17 mouse cellular contexts compared by ENCODE assay signal in the genomic region with DNA sequence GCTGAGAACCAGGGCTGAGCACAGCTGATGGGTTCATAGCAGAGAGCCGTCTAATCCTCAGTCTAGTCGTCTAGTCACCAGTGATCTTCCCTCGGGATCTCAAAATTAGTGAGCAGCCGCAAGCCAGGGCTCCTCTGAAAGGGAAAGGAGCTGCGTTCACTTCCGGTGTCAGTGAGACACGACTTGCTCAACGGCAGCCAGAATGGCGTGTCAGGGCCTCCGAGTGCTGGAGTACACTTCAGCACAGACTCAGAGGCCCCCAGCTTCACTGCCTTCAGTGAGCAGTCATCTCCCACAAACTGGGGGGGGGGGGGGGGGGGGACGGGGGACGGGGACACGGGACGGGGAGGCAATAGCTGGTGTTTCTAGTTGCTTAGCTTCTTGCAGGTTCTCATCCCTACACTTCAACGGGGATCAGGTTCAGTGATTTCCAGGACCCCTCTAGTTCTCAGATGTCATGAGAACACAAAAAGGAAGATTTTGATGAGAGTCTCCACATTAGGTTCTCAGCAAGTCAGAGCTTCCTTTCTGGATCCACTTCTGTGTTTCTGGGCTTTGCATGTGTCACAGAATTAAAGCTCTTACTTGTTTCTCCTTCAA.
DNase-seq lines count a peak whose midpoint lies in the region; ATAC-seq lines count a peak whose summit lies in the region.
"Had no signal": no experiment of that assay in that cellular context is flagged by ENCODE, and none has a peak within 500 bp of the region (broad histone marks: within the 10 kb centered on the region; RNA-seq: fewer than 3 reads in every experiment).

No protein-coding gene starts in this region.

- H3K4me2 ChIP-seq in midbrain, embryonic 16.5 days (ENCODE audit: low read length): no peak overlapping the region
- H3K4me2 ChIP-seq: heart, embryonic 13.5 days; limb, embryonic 13.5 days had no signal

- no peaks in the 10 kb centered on the region; the same call in 1 of the 2 replicates for H3K9me3 ChIP-seq in midbrain, embryonic 16.5 days (replicated peaks; ENCODE audit: control insufficient read depth, low read length, poor library complexity, severe bottlenecking)
- H3K9me3 ChIP-seq: limb, embryonic 13.5 days had no signal

- ATAC-seq in midbrain, embryonic 16.5 days: no peak
- ATAC-seq in megakaryocyte progenitor cell, adult 5-6 weeks (replicated peaks; ENCODE audit: poor library complexity): no peak
- ATAC-seq: Patski had no signal

- intact Hi-C loops in left cerebral cortex, postnatal 4 days (cut with DNase I): no loop called here
- intact Hi-C loops in left cerebral cortex, postnatal 10 days (cut with DNase I): no loop called here

- no peaks in the 10 kb centered on the region for H3K27me3 ChIP-seq in midbrain, embryonic 16.5 days (ENCODE audit: control insufficient read depth, insufficient read depth, low read depth, low read length)
- H3K27me3 ChIP-seq: heart, embryonic 13.5 days; limb, embryonic 13.5 days; Patski had no signal

- H3K27ac ChIP-seq in midbrain, embryonic 16.5 days (ENCODE audit: low read length): peak overlapping the region; percentile 73; the same call in 1 of the 2 replicates
- H3K27ac ChIP-seq: heart, embryonic 13.5 days; limb, embryonic 13.5 days; macrophage had no signal

- H3K4me3 ChIP-seq in midbrain, embryonic 16.5 days (ENCODE audit: low read depth, low read length): no peak overlapping the region
- H3K4me3 ChIP-seq: erythroblast, embryonic 14.5 days; heart, embryonic 13.5 days; limb, embryonic 13.5 days; myocyte had no signal

- no peak overlapping the region for H3K9ac ChIP-seq in midbrain, embryonic 16.5 days (ENCODE audit: low read depth, low read length)
- H3K9ac ChIP-seq: heart, embryonic 13.5 days; limb, embryonic 13.5 days had no signal

- peak; percentile 4 for DNase-seq in embryo, embryonic 11 days
- no peak for DNase-seq in embryo, embryonic 10.5 days (ENCODE audit: low spot score)
- peak; percentile 5 for DNase-seq in left cerebral cortex, postnatal 4 days
- no peak for DNase-seq in left cerebral cortex, postnatal 10 days (ENCODE audit: extremely low spot score in 1 of 2, low spot score in 2 of 2)
- peak; percentile 11 to 18 for DNase-seq in spleen, postnatal 36 days (ENCODE audit: low spot score in 2 of 2)
- DNase-seq in thymus, postnatal 25 days: no peak
- DNase-seq: cerebellum, adult 9-10 months; lung, adult 18-20 months; thymus, adult 2 months had no signal

- WGBS in midbrain, embryonic 16.5 days: 67% methylated on average over 11 of the region's 15 CpGs

- H3K36me3 ChIP-seq in midbrain, embryonic 16.5 days (ENCODE audit: control insufficient read depth, insufficient read depth, low read length): no peaks in the 10 kb centered on the region
- H3K36me3 ChIP-seq: heart, embryonic 13.5 days; limb, embryonic 13.5 days had no signal

- peaks cover 11% of the 10 kb centered on the region for H3K4me1 ChIP-seq in midbrain, embryonic 16.5 days (ENCODE audit: control insufficient read depth, insufficient read depth, low read length)
- H3K4me1 ChIP-seq: heart, embryonic 13.5 days; limb, embryonic 13.5 days had no signal

Comparison
In these comparisons a context has a peak if more than half of its experiments do, and no peak if none do; other contexts are left out.
1. DNase-seq: peak in embryo, embryonic 11 days (single experiment), left cerebral cortex, postnatal 4 days (single experiment) and spleen, postnatal 36 days (2 of 2); none in embryo, embryonic 10.5 days (single experiment), left cerebral cortex, postnatal 10 days (0 of 2) and thymus, postnatal 25 days (single experiment).